Mouse (Mus musculus) adrenal gland, postnatal 36 days (tissue): ENCODE measurements around the gene Elavl1. TPM values are rescaled to one million over a fixed set of nuclear protein-coding genes. Genes with fewer than 3 reads are reported as not detected.

Source experiments
- total RNA-seq, 2 experiments: library from RNA; stranded (reverse); gene quantifications; 2 replicates each; pipeline ENCODE4 v1.2.3; 2021

Elavl1 gene
- total RNA-seq, 2 experiments from 2014 or later, result 96.6 to 121 TPM

Other genes with a start within 250 kb of the Elavl1 start
- gene Cd209f, start 219.6 kb downstream of the Elavl1 start, total RNA-seq, result 1 to 10 TPM; 1.5 to 3.6 TPM
- gene Cd209g, start 191.3 kb downstream of the Elavl1 start, total RNA-seq, result 1 to 10 TPM in 1 of 2 experiments, under 1 TPM in 1; 0.86 to 1.1 TPM
- gene Evi5l, start 158.8 kb downstream of the Elavl1 start, total RNA-seq, result 10 to 100 TPM; 29.4 to 38.5 TPM
- gene Prr36, start 108.0 kb downstream of the Elavl1 start, total RNA-seq, result 1 to 10 TPM; 3.7 to 4.0 TPM
- gene Lrrc8e, start 98.6 kb downstream of the Elavl1 start, total RNA-seq, result 10 to 100 TPM; 21.4 to 24.1 TPM
- gene Map2k7, start 86.7 kb downstream of the Elavl1 start, total RNA-seq, result 10 to 100 TPM; 89.3 to 95.0 TPM
- gene Gm49320, start 86.5 kb downstream of the Elavl1 start, total RNA-seq, result 1 to 10 TPM in 1 of 2 experiments, not detected in 1; 1.7 TPM
- 10 to 100 TPM; 11.1 to 11.5 TPM for gene Tgfbr3l, start 77.2 kb downstream of the Elavl1 start, total RNA-seq
- gene Snapc2, start 72.3 kb downstream of the Elavl1 start, total RNA-seq, result 10 to 100 TPM; 25.6 to 32.1 TPM
- gene Ctxn1, start 66.1 kb downstream of the Elavl1 start, total RNA-seq, result 1 to 10 TPM; 5.5 to 7.3 TPM
- 10 to 100 TPM; 93.2 to 96.9 TPM for gene Timm44, start 49.5 kb downstream of the Elavl1 start, total RNA-seq
- gene Ccl25, start 203 bp downstream of the Elavl1 start, total RNA-seq, result 10 to 100 TPM; 14.8 to 15.5 TPM
- 10 to 100 TPM; 20.3 to 21.3 TPM for gene Cers4, start 167.6 kb upstream of the Elavl1 start, total RNA-seq